Mouse (Mus musculus) midbrain, embryonic 13.5 days (tissue): ENCODE data around the gene Pam. TPM values are rescaled to one million over a fixed set of nuclear protein-coding genes. Genes with fewer than 3 reads are reported as not detected.
"Not testable (repeated sequence)": the region's sequence is repeated elsewhere in the genome, so short reads cannot be mapped to it uniquely, and the experiment has no call there.

Experiments
- ATAC-seq: fragments of 200-750 bp; cut with Nextera tagmentation; 2 replicates; pipeline ENCODE4 v1.8.0; 2017; ENCODE audit warnings: mild to moderate bottlenecking, moderate TSS enrichment, moderate library complexity
- H3K27ac ChIP-seq: fragments of 300-500 bp; sonication (generic); 2 replicates; pipeline ENCODE4 v1.5.1; 2015; ENCODE audit warnings: inconsistent platforms, mild to moderate bottlenecking, moderate library complexity
- H3K27me3 ChIP-seq: fragments of 300-500 bp; sonication (generic); 2 replicates; pipeline ENCODE4 v1.6.1; 2015; ENCODE audit warnings: mild to moderate bottlenecking, inconsistent platforms
- H3K36me3 ChIP-seq: fragments of 300-500 bp; sonication (generic); 2 replicates; pipeline ENCODE4 v1.6.1; 2015; ENCODE audit warnings: mild to moderate bottlenecking, inconsistent platforms
- H3K4me1 ChIP-seq: fragments of 300-500 bp; sonication (generic); replicated peaks from 2 replicates; pipeline ENCODE4 v1.6.1; 2015; ENCODE audit warnings: inconsistent platforms
- H3K4me2 ChIP-seq: fragments of 300-500 bp; sonication (generic); replicated peaks from 2 replicates; pipeline ENCODE4 v1.6.1; 2015; ENCODE audit warnings: moderate library complexity, mild to moderate bottlenecking, inconsistent platforms
- H3K4me3 ChIP-seq: fragments of 300-500 bp; sonication (generic); replicated peaks from 2 replicates; pipeline ENCODE4 v1.5.1; 2015; ENCODE audit warnings: mild to moderate bottlenecking, inconsistent platforms
- H3K9ac ChIP-seq: fragments of 300-500 bp; sonication (generic); replicated peaks from 2 replicates; pipeline ENCODE4 v1.6.1; 2015; ENCODE audit warnings: mild to moderate bottlenecking, inconsistent platforms
- H3K9me3 ChIP-seq: fragments of 300-500 bp; sonication (generic); 2 replicates; pipeline ENCODE4 v1.6.1; 2016; ENCODE audit warnings: mild to moderate bottlenecking, inconsistent platforms
- WGBS: fragments of 180-500 bp; shearing (Covaris S2); methylation state at CpG from one replicate; pipeline ENCODE4 v1.1.7; 2015; 5-methylcytosine and 5-hydroxymethylcytosine counted together
- polyA plus RNA-seq: library from polyadenylated mRNA; unstranded; fragments of >200 nt; fragmentation: Nextera tagmentation; extraction: Ambion mirVana; gene quantifications from 2 replicates; pipeline ENCODE4 v1.2.1, GENCODE M21; 2015

The Pam gene
- polyA plus RNA-seq, 1 experiment from 2014 or later, result 37.6 TPM

- not testable (repeated sequence) for H3K27me3 ChIP-seq, H3K27ac ChIP-seq, H3K9ac ChIP-seq, H3K36me3 ChIP-seq, H3K9me3 ChIP-seq, ATAC-seq, H3K4me3 ChIP-seq, H3K4me2 ChIP-seq
- WGBS, result 90% methylated on average over 4 of the region's 4 CpGs
- H3K4me1 ChIP-seq, result peaks cover 26% of the 10 kb centered on the region
These were observed 329.7 kb downstream of the Pam start for GRCm38 (mm10) chr1:97765712-97766111.

GRCm38 (mm10) chr1:97761477-97761876 is 334.0 kb downstream of the Pam start:
- Histone ChIP-seq H3K9ac (no peak overlapping the region), H3K27me3 (no peaks in the 10 kb centered on the region), H3K4me1 (peaks cover 8% of the 10 kb centered on the region), H3K9me3 (no peaks in the 10 kb centered on the region), H3K4me3 (no peak overlapping the region), H3K27ac (no peak overlapping the region), H3K4me2 (no peak overlapping the region), H3K36me3 (0 out of 2 replicates have a peak, but pooled peaks cover 4% of the 10 kb centered on the region)
- WGBS, result 85% methylated on average over 6 of the region's 6 CpGs
- no peak for ATAC-seq

DNA sequence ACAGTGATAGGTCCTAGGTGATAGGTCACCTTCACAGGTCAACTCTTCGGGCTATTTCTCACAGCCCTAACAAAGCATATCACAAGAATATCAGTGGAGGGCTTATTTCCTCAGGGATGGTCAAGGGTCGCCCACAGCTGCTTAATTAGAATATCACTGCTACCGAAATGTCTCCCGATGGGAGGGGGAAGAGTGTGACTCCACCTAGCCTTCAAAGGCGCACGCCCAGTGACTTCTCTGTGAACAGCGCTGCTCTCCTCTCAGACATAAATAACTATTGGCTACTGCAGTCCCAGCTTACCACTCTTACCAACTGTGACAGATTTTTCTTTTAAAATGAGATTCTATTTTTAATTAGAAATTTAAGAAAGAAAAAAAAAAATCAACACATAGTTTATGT is 334.8 kb downstream of the Pam start:
- 87% methylated on average over 7 of the region's 7 CpGs for WGBS
- Histone ChIP-seq H3K4me3 (no peak overlapping the region), H3K9ac (no peak overlapping the region), H3K4me2 (no peak overlapping the region), H3K9me3 (no peaks in the 10 kb centered on the region), H3K27me3 (no peaks in the 10 kb centered on the region), H3K36me3 (peaks cover 6% of the 10 kb centered on the region), H3K27ac (no peak overlapping the region), H3K4me1 (peaks cover 3% of the 10 kb centered on the region; the same call in 1 of the 2 replicates)
- ATAC-seq, result no peak

- Histone ChIP-seq H3K27ac (no peak overlapping the region), H3K4me1 (peaks cover 3% of the 10 kb centered on the region; the same call in 1 of the 2 replicates), H3K9ac (no peak overlapping the region), H3K4me3 (no peak overlapping the region), H3K27me3 (no peaks in the 10 kb centered on the region), H3K36me3 (peaks cover 13% of the 10 kb centered on the region), H3K9me3 (no peaks in the 10 kb centered on the region), H3K4me2 (no peak overlapping the region)
- ATAC-seq, result no peak
These were observed 335.6 kb downstream of the Pam start for GRCm38 (mm10) chr1:97759841-97760240.

- Histone ChIP-seq H3K27me3 (no peaks in the 10 kb centered on the region), H3K9me3 (no peaks in the 10 kb centered on the region), H3K9ac (no peak overlapping the region), H3K4me3 (no peak overlapping the region), H3K4me2 (no peak overlapping the region), H3K27ac (no peak overlapping the region), H3K4me1 (no peaks in the 10 kb centered on the region), H3K36me3 (peaks cover 41% of the 10 kb centered on the region)
- no peak for ATAC-seq
- 80% methylated on average over 4 of the region's 4 CpGs for WGBS
These were observed 341.1 kb downstream of the Pam start for GRCm38 (mm10) chr1:97754392-97754791.

GRCm38 (mm10) chr1:97753216-97753615 is 342.2 kb downstream of the Pam start:
- no peaks in the 10 kb centered on the region for H3K9me3 ChIP-seq
- no peak overlapping the region for H3K4me2 ChIP-seq
- no peaks in the 10 kb centered on the region for H3K4me1 ChIP-seq
- H3K27me3 ChIP-seq, result no peaks in the 10 kb centered on the region
- no peak overlapping the region for H3K9ac ChIP-seq
- H3K27ac ChIP-seq, result no peak overlapping the region
- H3K36me3 ChIP-seq, result peaks cover 49% of the 10 kb centered on the region
- no peak overlapping the region for H3K4me3 ChIP-seq
- no peak for ATAC-seq

GRCm38 (mm10) chr1:97748163-97748562 is 347.3 kb downstream of the Pam start:
- Histone ChIP-seq H3K9ac (no peak overlapping the region), H3K4me3 (no peak overlapping the region), H3K4me2 (no peak overlapping the region), H3K27ac (no peak overlapping the region), H3K9me3 (no peaks in the 10 kb centered on the region), H3K36me3 (peaks cover 61% of the 10 kb centered on the region), H3K4me1 (no peaks in the 10 kb centered on the region), H3K27me3 (no peaks in the 10 kb centered on the region)
- ATAC-seq, result no peak
- WGBS, result 93% methylated on average over 3 of the region's 3 CpGs

- Histone ChIP-seq H3K4me3 (no peak overlapping the region), H3K4me1 (no peaks in the 10 kb centered on the region), H3K4me2 (no peak overlapping the region), H3K9ac (no peak overlapping the region), H3K9me3 (no peaks in the 10 kb centered on the region), H3K36me3 (peaks cover 60% of the 10 kb centered on the region), H3K27me3 (no peaks in the 10 kb centered on the region), H3K27ac (no peak overlapping the region)
- WGBS, result 97% methylated on average over 7 of the region's 7 CpGs
- no peak for ATAC-seq
These were observed 349.2 kb downstream of the Pam start for GRCm38 (mm10) chr1:97746261-97746660.

GRCm38 (mm10) chr1:97745712-97746111 is 349.7 kb downstream of the Pam start:
- Histone ChIP-seq H3K9me3 (no peaks in the 10 kb centered on the region), H3K4me3 (no peak overlapping the region), H3K4me2 (no peak overlapping the region), H3K9ac (no peak overlapping the region), H3K27ac (no peak overlapping the region), H3K27me3 (no peaks in the 10 kb centered on the region), H3K36me3 (peaks cover 59% of the 10 kb centered on the region), H3K4me1 (no peaks in the 10 kb centered on the region)
- ATAC-seq, result no peak
- 90% methylated on average over 4 of the region's 4 CpGs for WGBS
